Comparison of ENCODE assay signal across 18 mouse cellular contexts in the genomic region with DNA sequence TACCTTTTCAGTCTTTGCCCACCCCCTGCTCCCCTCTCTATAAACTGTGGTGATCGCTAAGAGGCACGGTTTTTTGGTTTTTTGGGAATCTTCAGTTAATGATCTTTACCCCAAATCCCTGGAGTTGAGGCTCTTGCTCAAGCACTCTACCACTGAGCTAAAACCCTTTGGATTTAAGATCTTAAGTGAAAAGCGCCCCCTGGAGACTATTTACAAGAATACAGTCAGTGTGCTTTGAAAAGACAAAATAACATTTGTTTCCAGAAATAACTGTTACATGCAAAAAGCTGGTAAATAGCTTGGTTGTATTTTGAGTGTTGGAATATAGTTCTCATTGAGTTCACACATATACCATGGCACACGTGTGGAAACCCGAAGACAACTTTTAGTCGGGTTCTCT. TPM values are rescaled to one million over a fixed set of nuclear protein-coding genes. Genes with fewer than 3 reads are reported as not detected.
DNase-seq lines count a peak whose midpoint lies in the region; ATAC-seq and TF ChIP-seq lines count a peak whose summit lies in the region.
"Had no signal": no experiment of that assay in that cellular context is flagged by ENCODE, and none has a peak within 500 bp of the region (broad histone marks: within the 10 kb centered on the region; RNA-seq: fewer than 3 reads in every experiment).

No protein-coding gene starts in this region.

- no peak overlapping the region for H3K9ac ChIP-seq in liver, adult 2 months (ENCODE audit: low read depth, low read length)
- H3K9ac ChIP-seq in liver, embryonic 12.5 days = no peak overlapping the region
- H3K9ac ChIP-seq: forebrain, embryonic 13.5 days; liver, embryonic 13.5 days; neural tube, embryonic 13.5 days had no signal

- no peak for TF ChIP-seq POLR2A in liver, adult 2 months (IDR thresholded peaks at IDR 0.05; ENCODE audit: extremely low read depth, insufficient read depth, low read length)

- H3K79me2 ChIP-seq in liver, adult 2 months (ENCODE audit: control insufficient read depth, insufficient read depth, low read length) = no peaks in the 10 kb centered on the region

- TF ChIP-seq CTCF in liver, adult 2 months (IDR thresholded peaks at IDR 0.05; ENCODE audit: low read depth, low read length) = peak; percentile 20; the same call in 1 of the 2 replicates
- TF ChIP-seq CTCF in E14TG2a.4 (conservative IDR thresholded peaks at IDR 0.05; ENCODE audit: low read length) = peak; percentile 75

- H3K27ac ChIP-seq in liver, adult 2 months (replicated peaks; ENCODE audit: insufficient read depth, low read depth, low read length) = no peak overlapping the region
- H3K27ac ChIP-seq in liver, embryonic 12.5 days = no peak overlapping the region
- H3K27ac ChIP-seq: forebrain, embryonic 13.5 days; liver, embryonic 13.5 days; neural tube, embryonic 13.5 days had no signal

- WGBS in liver, adult 2 months = 61% methylated on average over 6 of the region's 6 CpGs
- WGBS in liver, embryonic 12.5 days (ENCODE audit: insufficient replicate concordance) = 44% methylated on average over 6 of the region's 6 CpGs

- peak; percentile 67 for DNase-seq in embryo, embryonic 10.5 days (ENCODE audit: low spot score)
- DNase-seq in embryo, embryonic 10 days (ENCODE audit: low spot score) = no peak
- DNase-seq in liver, adult 2 months (ENCODE audit: extremely low read depth, low read depth, low spot score) = peak; percentile 19
- peak; percentile 23 for DNase-seq in c-Kit-positive CD71-positive TER-119-positive erythroid progenitor cells, embryonic 14.5 days (ENCODE audit: low spot score)
- no peak for DNase-seq in spleen, postnatal 4 days (ENCODE audit: low spot score in 2 of 2)
- no peak for DNase-seq in cerebellum, adult 9-10 months
- DNase-seq: heart, postnatal 14 days; kidney, adult 2 months; liver, embryonic 13.5 days had no signal

- no peaks in the 10 kb centered on the region for H3K27me3 ChIP-seq in liver, adult 2 months (ENCODE audit: control insufficient read depth, insufficient read depth, low read length)
- no peaks in the 10 kb centered on the region for H3K27me3 ChIP-seq in liver, embryonic 12.5 days (replicated peaks)
- H3K27me3 ChIP-seq in E14TG2a.4 (ENCODE audit: insufficient read depth, low read length) = no peaks in the 10 kb centered on the region
- H3K27me3 ChIP-seq: forebrain, embryonic 13.5 days; liver, embryonic 13.5 days; neural tube, embryonic 13.5 days had no signal

- H3K4me2 ChIP-seq in liver, embryonic 12.5 days = no peak overlapping the region
- H3K4me2 ChIP-seq: forebrain, embryonic 13.5 days; liver, embryonic 13.5 days; neural tube, embryonic 13.5 days had no signal

- H3K9me3 ChIP-seq in liver, embryonic 12.5 days (replicated peaks) = no peaks in the 10 kb centered on the region
- no peaks in the 10 kb centered on the region for H3K9me3 ChIP-seq in E14TG2a.4 (ENCODE audit: low read length)
- H3K9me3 ChIP-seq: forebrain, embryonic 13.5 days; liver, embryonic 13.5 days; neural tube, embryonic 13.5 days had no signal

- no peaks in the 10 kb centered on the region for H3K36me3 ChIP-seq in liver, adult 2 months (ENCODE audit: control insufficient read depth, insufficient read depth, low read length)
- no peaks in the 10 kb centered on the region for H3K36me3 ChIP-seq in liver, embryonic 12.5 days
- peaks cover 10% of the 10 kb centered on the region for H3K36me3 ChIP-seq in E14TG2a.4 (ENCODE audit: insufficient read depth, low read length)
- H3K36me3 ChIP-seq: liver, embryonic 13.5 days; neural tube, embryonic 13.5 days had no signal

- H3K4me3 ChIP-seq in liver, adult 2 months (ENCODE audit: insufficient read depth, low read depth, low read length) = no peak overlapping the region
- no peak overlapping the region for H3K4me3 ChIP-seq in liver, embryonic 12.5 days
- H3K4me3 ChIP-seq in E14TG2a.4 (replicated peaks; ENCODE audit: low read length) = no peak overlapping the region
- H3K4me3 ChIP-seq: forebrain, embryonic 13.5 days; liver, embryonic 13.5 days; neural tube, embryonic 13.5 days had no signal

- no peaks in the 10 kb centered on the region for H3K4me1 ChIP-seq in liver, adult 2 months (ENCODE audit: control insufficient read depth, insufficient read depth, low read length)
- H3K4me1 ChIP-seq in liver, embryonic 12.5 days = 0 out of 2 replicates have a peak, but pooled peaks cover 3% of the 10 kb centered on the region
- H3K4me1 ChIP-seq in E14TG2a.4 (replicated peaks; ENCODE audit: low read depth, low read length) = peaks cover 11% of the 10 kb centered on the region
- H3K4me1 ChIP-seq: forebrain, embryonic 13.5 days; liver, embryonic 13.5 days; neural tube, embryonic 13.5 days had no signal

- no peak for ATAC-seq in liver, embryonic 12.5 days
- ATAC-seq: activated CD4-positive, CD25-positive, alpha-beta regulatory T cell, adult 4 months; forebrain, embryonic 13.5 days had no signal

RNA-seq across cellular contexts. Expression of a gene that starts 34.8 kb away (rescaled TPM):
- total RNA-seq in liver, adult 2 months (2014; rRNA removed) = not detected in 2 replicates
- 0.04 TPM in 1 of 2 replicates, not detected in the other for polyA plus RNA-seq in liver, adult 2 months (2012; rRNA removed)
- not detected in 2 replicates for polyA plus RNA-seq in liver, embryonic 12.5 days (2016; fragmentation: Nextera tagmentation; extraction: Ambion mirVana)
- total RNA-seq: heart, postnatal 14 days; layer of hippocampus, postnatal 14 days; megakaryocyte-erythroid progenitor cell, adult 5-6 weeks had no signal
- polyA plus RNA-seq: activated CD4-positive, CD25-positive, alpha-beta regulatory T cell, adult 4 months; C2C12; forebrain, embryonic 13.5 days; kidney, adult 2 months; liver, embryonic 13.5 days; neural tube, embryonic 13.5 days; stomach, embryonic 16.5 days had no signal

RNA-seq across cellular contexts. Expression of a gene that starts 37.0 kb away (rescaled TPM):
- 10.8 and 11.5 TPM in 2 replicates for total RNA-seq in liver, adult 2 months (2014; rRNA removed)
- 10.8 and 11.7 TPM in 2 replicates for polyA plus RNA-seq in liver, adult 2 months (2012; rRNA removed)
- polyA plus RNA-seq in liver, embryonic 12.5 days (2016; fragmentation: Nextera tagmentation; extraction: Ambion mirVana) = 10.0 and 10.1 TPM in 2 replicates

Comparison
In these comparisons a context has a peak if more than half of its experiments do, and no peak if none do; other contexts are left out.
1. DNase-seq: peak in embryo, embryonic 10.5 days (single experiment), liver, adult 2 months (single experiment) and c-Kit-positive CD71-positive TER-119-positive erythroid progenitor cells, embryonic 14.5 days (single experiment); none in embryo, embryonic 10 days (single experiment), spleen, postnatal 4 days (0 of 2) and cerebellum, adult 9-10 months (single experiment).